8 mouse cellular contexts compared by ENCODE assay signal in genomic region chr14:103098587-103099235, GRCm38 (mm10). TPM values are rescaled to one million over a fixed set of nuclear protein-coding genes. Genes with fewer than 3 reads are reported as not detected.
DNase-seq lines count a peak whose midpoint lies in the region; ATAC-seq and TF ChIP-seq lines count a peak whose summit lies in the region.

No protein-coding gene starts in this region.

- no peaks in the 10 kb centered on the region for H3K4me1 ChIP-seq in embryonic facial prominence, embryonic 11.5 days (ENCODE audit: control insufficient read depth, insufficient read depth, low read length)
- H3K4me1 ChIP-seq in kidney, adult 2 months (ENCODE audit: control insufficient read depth, insufficient read depth, low read length) = peaks cover 25% of the 10 kb centered on the region; the same call in 1 of the 2 replicates

- H3K36me3 ChIP-seq in embryonic facial prominence, embryonic 11.5 days (replicated peaks; ENCODE audit: control insufficient read depth, insufficient read depth, low read depth, low read length) = no peaks in the 10 kb centered on the region; the same call in 1 of the 2 replicates
- peaks cover 3% of the 10 kb centered on the region; the same call in 1 of the 2 replicates for H3K36me3 ChIP-seq in kidney, adult 2 months (ENCODE audit: control insufficient read depth, insufficient read depth, low read length)

- ATAC-seq in embryonic facial prominence, embryonic 11.5 days (replicated peaks; ENCODE audit: insufficient number of reproducible peaks, low FRiP score, low TSS enrichment, low read depth) = peak; percentile 74

- peak overlapping the region; percentile 96 for H3K9ac ChIP-seq in embryonic facial prominence, embryonic 11.5 days (replicated peaks; ENCODE audit: low read length)

- H3K27ac ChIP-seq in embryonic facial prominence, embryonic 11.5 days (replicated peaks; ENCODE audit: low read depth, low read length) = peak overlapping the region; percentile 93
- peak overlapping the region; percentile 99 for H3K27ac ChIP-seq in kidney, adult 2 months (ENCODE audit: insufficient read depth, low read depth, low read length)

- peak overlapping the region; percentile 54 for H3K4me2 ChIP-seq in embryonic facial prominence, embryonic 11.5 days (ENCODE audit: low read depth, low read length)

- TF ChIP-seq POLR2A in kidney, adult 2 months (IDR thresholded peaks at IDR 0.05; ENCODE audit: low read depth, low read length) = no peak

- no peaks in the 10 kb centered on the region for H3K27me3 ChIP-seq in embryonic facial prominence, embryonic 11.5 days (ENCODE audit: control insufficient read depth, insufficient read depth, low read length)
- H3K27me3 ChIP-seq in kidney, adult 2 months (replicated peaks; ENCODE audit: control insufficient read depth, insufficient read depth, low read length) = no peaks in the 10 kb centered on the region

- peak overlapping the region; percentile 54 for H3K4me3 ChIP-seq in embryonic facial prominence, embryonic 11.5 days (ENCODE audit: low read depth, low read length)
- peak overlapping the region; percentile 89 for H3K4me3 ChIP-seq in kidney, adult 2 months (ENCODE audit: insufficient read depth, low read depth, low read length)

- H3K9me3 ChIP-seq in embryonic facial prominence, embryonic 11.5 days (replicated peaks; ENCODE audit: control insufficient read depth, low read length) = no peaks in the 10 kb centered on the region

- no peak for TF ChIP-seq CTCF in kidney, adult 2 months (conservative IDR thresholded peaks at IDR 0.05; ENCODE audit: insufficient read depth, insufficient read length, low read depth, low read length)

- DNase-seq in 3134 (ENCODE audit: extremely low read depth, insufficient read length, low spot score) = peak; percentile 67
- DNase-seq in adrenal gland, postnatal 25 days = peak; percentile 93
- DNase-seq in embryonic facial prominence, embryonic 11.5 days (ENCODE audit: low spot score) = peak; percentile 87
- DNase-seq in heart, adult 18-20 months = peak; percentile 91 to 93
- peak; percentile 93 for DNase-seq in kidney, adult 2 months
- peak; percentile 95 for DNase-seq in liver
- peak; percentile 50 to 69 for DNase-seq in monocyte, adult 2 months (ENCODE audit: low read depth in 1 of 2, low spot score in 2 of 2)
- peak; percentile 76 to 83 for DNase-seq in spleen, postnatal 14 days (ENCODE audit: low spot score in 2 of 2)

- WGBS in embryonic facial prominence, embryonic 11.5 days = under 1% methylated on average over 40 of the region's 86 CpGs
- WGBS in kidney, adult 2 months = 1% methylated on average over 82 of the region's 86 CpGs

RNA-seq across cellular contexts. Expression of gene Fbxl3, which starts 0.7 kb away (rescaled TPM):
- total RNA-seq in adrenal gland, postnatal 25 days (2021) = 76.8 and 86.4 TPM in 2 replicates
- 24.8 and 27.2 TPM in 2 replicates for polyA plus RNA-seq in embryonic facial prominence, embryonic 11.5 days (2014; fragmentation: Nextera tagmentation; extraction: Ambion mirVana)
- 10 to 100 TPM; 58.2 to 61.1 TPM for total RNA-seq in heart, adult 18-20 months (2021)
- 83.0 and 90.5 TPM in 2 replicates for polyA plus RNA-seq in kidney, adult 2 months (2012; rRNA removed)

RNA-seq across cellular contexts. Expression of gene Cln5, which starts 28.7 kb away (rescaled TPM):
- total RNA-seq in adrenal gland, postnatal 25 days (2021) = 32.4 and 32.8 TPM in 2 replicates
- polyA plus RNA-seq in embryonic facial prominence, embryonic 11.5 days (2014; fragmentation: Nextera tagmentation; extraction: Ambion mirVana) = 31.8 and 34.3 TPM in 2 replicates
- total RNA-seq in heart, adult 18-20 months (2021) = 10 to 100 TPM; 20.0 to 21.3 TPM
- 24.9 and 26.5 TPM in 2 replicates for polyA plus RNA-seq in kidney, adult 2 months (2012; rRNA removed)

RNA-seq across cellular contexts. Expression of gene Acod1, which starts 51.9 kb away (rescaled TPM):
- total RNA-seq in adrenal gland, postnatal 25 days (2021) = not detected in 2 replicates
- not detected in 2 replicates for polyA plus RNA-seq in embryonic facial prominence, embryonic 11.5 days (2014; fragmentation: Nextera tagmentation; extraction: Ambion mirVana)
- not detected for total RNA-seq in heart, adult 18-20 months (2021)
- 0.04 TPM in 1 of 2 replicates, not detected in the other for polyA plus RNA-seq in kidney, adult 2 months (2012; rRNA removed)

Comparison
In these comparisons a context has a peak if more than half of its experiments do, and no peak if none do; other contexts are left out.
1. Peak in every context shown above with its lines: DNase-seq, ATAC-seq, H3K4me3 ChIP-seq and H3K27ac ChIP-seq.